Mouse (Mus musculus) heart, adult 2 months (tissue): Measurements from ENCODE around the gene Tgif1. TPM values are rescaled to one million over a fixed set of nuclear protein-coding genes. Genes with fewer than 3 reads are reported as not detected.
A peak's percentile ranks its signal among the peaks of the same experiment; 100 is the strongest.

Source experiments
- DNase-seq, 2 experiments: peaks; one replicate each; pipeline ENCODE4 v3.0.0; 2021
- H3K27ac ChIP-seq: fragments of 200-600 bp; 2 replicates; pipeline ENCODE4 v1.8.1; 2022
- H3K27me3 ChIP-seq: fragments of 200-500 bp; 2 replicates; pipeline ENCODE4 v1.6.1; 2012; ENCODE audit warnings: mild to moderate bottlenecking, low read length, inconsistent platforms, mixed read lengths; ENCODE audit not compliant: control insufficient read depth, insufficient read depth
- H3K36me3 ChIP-seq: fragments of 200-500 bp; 2 replicates; pipeline ENCODE4 v1.6.1; 2012; ENCODE audit warnings: low read length, inconsistent platforms; ENCODE audit not compliant: control insufficient read depth, insufficient read depth
- H3K4me1 ChIP-seq: fragments of 200-500 bp; 2 replicates; pipeline ENCODE4 v1.6.1; 2011; ENCODE audit warnings: low read length; ENCODE audit not compliant: control insufficient read depth, insufficient read depth
- H3K4me3 ChIP-seq: fragments of 200-600 bp; 2 replicates; pipeline ENCODE4 v1.8.1; 2022
- H3K79me2 ChIP-seq: fragments of 200-500 bp; replicated peaks from 2 replicates; pipeline ENCODE4 v1.6.1; 2012; ENCODE audit warnings: mild to moderate bottlenecking, inconsistent platforms, low read length, moderate library complexity, mixed read lengths; ENCODE audit not compliant: control insufficient read depth, insufficient read depth
- H3K9ac ChIP-seq: fragments of 200-500 bp; 2 replicates; pipeline ENCODE4 v1.6.1; 2012; ENCODE audit warnings: low read depth, mild to moderate bottlenecking, control low read depth, inconsistent platforms, low read length, mixed read lengths
- CTCF ChIP-seq: fragments of 200-600 bp; IDR thresholded peaks from 2 replicates; pipeline ENCODE4 v1.8.1; 2022; ENCODE audit warnings: antibody characterized with exemption, mild to moderate bottlenecking, moderate library complexity
- EP300 ChIP-seq: fragments of 200-500 bp; IDR thresholded peaks from 2 replicates; pipeline ENCODE4 v1.6.1; 2011; ENCODE audit warnings: low read depth, low read length, control low read depth; ENCODE audit not compliant: insufficient read depth
- POLR2A ChIP-seq: fragments of 200-500 bp; IDR thresholded peaks from 2 replicates; pipeline ENCODE4 v1.6.1; 2011; ENCODE audit warnings: mild to moderate bottlenecking, low read depth, low read length, control low read depth; ENCODE audit not compliant: insufficient read depth
- WGBS: fragments of 180-500 bp; shearing (Covaris S2); methylation state at CpG from one replicate; pipeline ENCODE4 v1.1.7; 2018; 5-methylcytosine and 5-hydroxymethylcytosine counted together
- intact Hi-C: fragments of 180-260 bp; cut with DNase I; formaldehyde crosslinking; loops from one replicate; pipeline ENCODE4 v1.15.1; 2025
- polyA plus RNA-seq: library from polyadenylated mRNA; depleted of rRNA; stranded (reverse); fragments of >200 nt; gene quantifications from 2 replicates; pipeline ENCODE4 v1.2.3, GENCODE M21; 2012
- total RNA-seq, 2 experiments: library from RNA; stranded (reverse); gene quantifications; 2 replicates each; pipeline ENCODE4 v1.2.3; 2021

Gene Tgif1
- total and polyA plus RNA-seq, 3 experiments = 3.0 to 8.6 (median 4.0) TPM

- peak; percentile 78 to 87 for DNase-seq
- Histone ChIP-seq H3K27me3 (no peaks in the 10 kb centered on the region), H3K9ac (peak overlapping the region; percentile 82), H3K79me2 (no peaks in the 10 kb centered on the region), H3K36me3 (no peaks in the 10 kb centered on the region), H3K27ac (peak overlapping the region; percentile 96), H3K4me3 (peak overlapping the region; percentile 80), H3K4me1 (peaks cover 3% of the 10 kb centered on the region)
- TF ChIP-seq CTCF = peak; percentile 18; the same call in 1 of the 2 replicates
- TF ChIP-seq EP300 = 0 out of 2 replicates have a peak, but pooled peaks have one; percentile 50
- peak; percentile 77; the same call in 1 of the 2 replicates for TF ChIP-seq POLR2A
- WGBS = under 1% methylated on average over 45 of the region's 54 CpGs
- intact Hi-C loops = loop anchor here (1.0 to 5.0 kb wide), 4 partner anchors 100 to 331 kb away; partner anchors contain the start of gene Lpin2
Measured at GRCm38 (mm10) chr17:70850996-70851991, 2.1 kb downstream of the Tgif1 start.

GRCm38 (mm10) chr17:70850233-70850995 is 2.9 kb downstream of the Tgif1 start:
- Histone ChIP-seq H3K36me3 (peaks cover 4% of the 10 kb centered on the region), H3K4me1 (peaks cover 6% of the 10 kb centered on the region), H3K9ac (peak overlapping the region; percentile 73), H3K4me3 (peak overlapping the region; percentile 80), H3K27ac (peak overlapping the region; percentile 96), H3K27me3 (no peaks in the 10 kb centered on the region), H3K79me2 (no peaks in the 10 kb centered on the region)
- DNase-seq = peak; percentile 79 to 83
- intact Hi-C loops = loop anchor here (1.0 to 5.0 kb wide), 3 partner anchors 99 to 332 kb away; partner anchors contain the start of gene Lpin2
- TF ChIP-seq EP300 = no peak
- no peak for TF ChIP-seq CTCF
- no peak for TF ChIP-seq POLR2A
- WGBS = under 1% methylated on average over 40 of the region's 40 CpGs

GRCm38 (mm10) chr17:70849399-70850232 is 3.7 kb downstream of the Tgif1 start:
- Histone ChIP-seq H3K4me3 (peak overlapping the region; percentile 80), H3K9ac (peak overlapping the region; percentile 73), H3K27ac (peak overlapping the region; percentile 96), H3K27me3 (no peaks in the 10 kb centered on the region), H3K4me1 (peaks cover 6% of the 10 kb centered on the region), H3K79me2 (no peaks in the 10 kb centered on the region), H3K36me3 (peaks cover 7% of the 10 kb centered on the region)
- DNase-seq = peak; percentile 91 to 92
- peak; percentile 90 for TF ChIP-seq POLR2A
- peak; percentile 31; the same call in 1 of the 2 replicates for TF ChIP-seq CTCF
- 0 out of 2 replicates have a peak, but pooled peaks have one; percentile 18 for TF ChIP-seq EP300
- 1% methylated on average over 33 of the region's 33 CpGs for WGBS
- intact Hi-C loops = loop anchor here (1.0 to 10.0 kb wide), 6 partner anchors 98 to 1985 kb away; partner anchors contain the start of genes Lpin2 and Ypel5

GRCm38 (mm10) chr17:70848511-70849398 is 4.6 kb downstream of the Tgif1 start:
- DNase-seq = peak; percentile 74 to 77
- TF ChIP-seq EP300 (no peak), POLR2A (peak; percentile 3; the same call in 1 of the 2 replicates)
- peaks cover 7% of the 10 kb centered on the region for H3K36me3 ChIP-seq
- H3K27ac ChIP-seq = peak overlapping the region; percentile 96
- intact Hi-C loops = loop anchor here (1.0 to 10.0 kb wide), 3 partner anchors 120 to 1986 kb away; partner anchors contain the start of gene Ypel5
- no peaks in the 10 kb centered on the region for H3K79me2 ChIP-seq
- peaks cover 6% of the 10 kb centered on the region for H3K4me1 ChIP-seq
- 2% methylated on average over 23 of the region's 23 CpGs for WGBS
- peak overlapping the region; percentile 80 for H3K4me3 ChIP-seq
- no peaks in the 10 kb centered on the region for H3K27me3 ChIP-seq
- peak overlapping the region; percentile 73 for H3K9ac ChIP-seq
